Mouse (Mus musculus): ENCODE results near the gene Sorbs1.

GRCm38 (mm10) chr19:40461662-40462061, 51.9 kb downstream of the Sorbs1 start:
- TF ChIP-seq POLR2A (IDR thresholded peaks at IDR 0.05; ENCODE audit: low read depth, low read length) (no peak), CTCF (IDR thresholded peaks at IDR 0.05; ENCODE audit: extremely low read depth, insufficient read length, insufficient replicate concordance, low read depth, low read length) (no peak)
